Mouse (Mus musculus) liver, embryonic 12.5 days (tissue): ENCODE measurements around the gene Usp3. TPM values are rescaled to one million over a fixed set of nuclear protein-coding genes. Genes with fewer than 3 reads are reported as not detected.
A peak's percentile ranks its signal among the peaks of the same experiment; 100 is the strongest.

ENCODE experiments used
- ATAC-seq: fragments of 200-750 bp; cut with Nextera tagmentation; 2 replicates; pipeline ENCODE4 v1.8.0; 2017; ENCODE audit warnings: moderate number of reproducible peaks, mild to moderate bottlenecking, moderate library complexity
- H3K27ac ChIP-seq: fragments of 300-500 bp; sonication (generic); 2 replicates; pipeline ENCODE4 v1.5.1; 2016; ENCODE audit warnings: mild to moderate bottlenecking
- H3K27me3 ChIP-seq: fragments of 300-500 bp; sonication (generic); replicated peaks from 2 replicates; pipeline ENCODE4 v1.6.1; 2016; ENCODE audit warnings: mild to moderate bottlenecking, moderate library complexity
- H3K36me3 ChIP-seq: fragments of 300-500 bp; sonication (generic); 2 replicates; pipeline ENCODE4 v1.6.1; 2016; ENCODE audit warnings: mild to moderate bottlenecking, moderate library complexity
- H3K4me1 ChIP-seq: fragments of 300-500 bp; sonication (generic); 2 replicates; pipeline ENCODE4 v1.6.1; 2016
- H3K4me2 ChIP-seq: fragments of 300-500 bp; sonication (generic); 2 replicates; pipeline ENCODE4 v1.6.1; 2016; ENCODE audit warnings: mild to moderate bottlenecking, moderate library complexity
- H3K4me3 ChIP-seq: fragments of 300-500 bp; sonication (generic); 2 replicates; pipeline ENCODE4 v1.5.1; 2016; ENCODE audit warnings: mild to moderate bottlenecking, moderate library complexity
- H3K9ac ChIP-seq: fragments of 300-500 bp; sonication (generic); 2 replicates; pipeline ENCODE4 v1.6.1; 2016; ENCODE audit warnings: mild to moderate bottlenecking, moderate library complexity
- H3K9me3 ChIP-seq: fragments of 300-500 bp; sonication (generic); replicated peaks from 2 replicates; pipeline ENCODE4 v1.6.1; 2016; ENCODE audit warnings: mild to moderate bottlenecking, moderate library complexity
- WGBS: fragments of 180-500 bp; shearing (Covaris S2); methylation state at CpG from one replicate; pipeline ENCODE4 v1.1.7; 2016; ENCODE audit not compliant: insufficient replicate concordance; 5-methylcytosine and 5-hydroxymethylcytosine counted together
- polyA plus RNA-seq: library from polyadenylated mRNA; unstranded; fragments of >200 nt; fragmentation: Nextera tagmentation; extraction: Ambion mirVana; gene quantifications from 2 replicates; pipeline ENCODE4 v1.2.1, GENCODE M21; 2016

Usp3 gene
- polyA plus RNA-seq, 1 experiment from 2014 or later: 21.3 TPM

GRCm38 (mm10) chr9:66600551-66600950 is 7.6 kb upstream of the Usp3 start:
- no peak overlapping the region for H3K4me2 ChIP-seq
- 58% methylated on average over 2 of the region's 2 CpGs for WGBS
- no peaks in the 10 kb centered on the region for H3K9me3 ChIP-seq
- H3K4me3 ChIP-seq: no peak overlapping the region
- 0 out of 2 replicates have a peak, but pooled peaks cover 4% of the 10 kb centered on the region for H3K27me3 ChIP-seq
- H3K27ac ChIP-seq: no peak overlapping the region
- no peak overlapping the region for H3K9ac ChIP-seq
- H3K4me1 ChIP-seq: peaks cover 52% of the 10 kb centered on the region
- no peak for ATAC-seq
- no peaks in the 10 kb centered on the region for H3K36me3 ChIP-seq

- no peak overlapping the region for H3K4me3 ChIP-seq
- peak; percentile 65; the same call in 1 of the 2 replicates for ATAC-seq
- H3K36me3 ChIP-seq: no peaks in the 10 kb centered on the region
- H3K4me1 ChIP-seq: peaks cover 43% of the 10 kb centered on the region
- no peak overlapping the region for H3K9ac ChIP-seq
- no peaks in the 10 kb centered on the region for H3K9me3 ChIP-seq
- peak overlapping the region; percentile 15; the same call in 1 of the 2 replicates for H3K27ac ChIP-seq
- WGBS: 10% methylated on average over 4 of the region's 4 CpGs
- 0 out of 2 replicates have a peak, but pooled peaks cover 4% of the 10 kb centered on the region for H3K27me3 ChIP-seq
- no peak overlapping the region for H3K4me2 ChIP-seq
Observed at GRCm38 (mm10) chr9:66599577-66599976, 6.6 kb upstream of the Usp3 start.

GRCm38 (mm10) chr9:66598636-66599035 is 5.7 kb upstream of the Usp3 start:
- WGBS: 45% methylated on average over 5 of the region's 5 CpGs
- no peak overlapping the region for H3K27ac ChIP-seq
- peaks cover 46% of the 10 kb centered on the region for H3K4me1 ChIP-seq
- H3K4me2 ChIP-seq: no peak overlapping the region
- H3K36me3 ChIP-seq: no peaks in the 10 kb centered on the region
- no peak for ATAC-seq
- H3K27me3 ChIP-seq: 0 out of 2 replicates have a peak, but pooled peaks cover 4% of the 10 kb centered on the region
- no peaks in the 10 kb centered on the region for H3K9me3 ChIP-seq
- no peak overlapping the region for H3K9ac ChIP-seq
- H3K4me3 ChIP-seq: no peak overlapping the region

- Histone ChIP-seq H3K27ac (no peak overlapping the region), H3K36me3 (no peaks in the 10 kb centered on the region), H3K27me3 (0 out of 2 replicates have a peak, but pooled peaks cover 4% of the 10 kb centered on the region), H3K4me2 (no peak overlapping the region), H3K4me3 (no peak overlapping the region), H3K9me3 (no peaks in the 10 kb centered on the region), H3K4me1 (peaks cover 50% of the 10 kb centered on the region), H3K9ac (no peak overlapping the region)
- WGBS: 56% methylated on average over 7 of the region's 7 CpGs
- no peak for ATAC-seq
Observed at GRCm38 (mm10) chr9:66597480-66598215, 4.7 kb upstream of the Usp3 start.

GRCm38 (mm10) chr9:66597076-66597475 is 4.1 kb upstream of the Usp3 start:
- H3K4me2 ChIP-seq: no peak overlapping the region
- no peaks in the 10 kb centered on the region for H3K9me3 ChIP-seq
- no peak for ATAC-seq
- peaks cover 50% of the 10 kb centered on the region for H3K4me1 ChIP-seq
- H3K4me3 ChIP-seq: no peak overlapping the region
- no peak overlapping the region for H3K27ac ChIP-seq
- no peaks in the 10 kb centered on the region for H3K36me3 ChIP-seq
- no peak overlapping the region for H3K9ac ChIP-seq
- H3K27me3 ChIP-seq: 0 out of 2 replicates have a peak, but pooled peaks cover 4% of the 10 kb centered on the region
- WGBS: 55% methylated on average over 6 of the region's 6 CpGs

- Histone ChIP-seq H3K9me3 (no peaks in the 10 kb centered on the region), H3K36me3 (no peaks in the 10 kb centered on the region), H3K27me3 (0 out of 2 replicates have a peak, but pooled peaks cover 4% of the 10 kb centered on the region), H3K9ac (no peak overlapping the region), H3K4me2 (no peak overlapping the region), H3K4me3 (no peak overlapping the region), H3K4me1 (peaks cover 55% of the 10 kb centered on the region), H3K27ac (peak overlapping the region; percentile 6; the same call in 1 of the 2 replicates)
- 73% methylated on average over 5 of the region's 5 CpGs for WGBS
- ATAC-seq: no peak
Observed at GRCm38 (mm10) chr9:66595722-66596675, 3.1 kb upstream of the Usp3 start.

- Histone ChIP-seq H3K4me3 (peak overlapping the region; percentile 92), H3K4me1 (peaks cover 50% of the 10 kb centered on the region), H3K9me3 (no peaks in the 10 kb centered on the region), H3K27me3 (0 out of 2 replicates have a peak, but pooled peaks cover 4% of the 10 kb centered on the region), H3K9ac (peak overlapping the region; percentile 70; the same call in 1 of the 2 replicates), H3K4me2 (peak overlapping the region; percentile 95), H3K36me3 (no peaks in the 10 kb centered on the region), H3K27ac (peak overlapping the region; percentile 89; the same call in 1 of the 2 replicates)
- ATAC-seq: no peak
- 55% methylated on average over 3 of the region's 3 CpGs for WGBS
Observed at GRCm38 (mm10) chr9:66594061-66594460, 1.1 kb upstream of the Usp3 start.

- Histone ChIP-seq H3K27me3 (0 out of 2 replicates have a peak, but pooled peaks cover 4% of the 10 kb centered on the region), H3K4me1 (peaks cover 46% of the 10 kb centered on the region), H3K36me3 (no peaks in the 10 kb centered on the region), H3K4me3 (peak overlapping the region; percentile 92), H3K4me2 (peak overlapping the region; percentile 95), H3K9me3 (no peaks in the 10 kb centered on the region), H3K27ac (peak overlapping the region; percentile 89), H3K9ac (peak overlapping the region; percentile 70)
- ATAC-seq: no peak
- WGBS: 3% methylated on average over 12 of the region's 12 CpGs
Observed at GRCm38 (mm10) chr9:66593613-66593969, 649 bp upstream of the Usp3 start.

- H3K27ac ChIP-seq: peak overlapping the region; percentile 89
- no peaks in the 10 kb centered on the region for H3K36me3 ChIP-seq
- H3K4me1 ChIP-seq: peaks cover 50% of the 10 kb centered on the region
- H3K27me3 ChIP-seq: no peaks in the 10 kb centered on the region
- H3K9me3 ChIP-seq: no peaks in the 10 kb centered on the region
- WGBS: under 1% methylated on average over 67 of the region's 83 CpGs
- peak overlapping the region; percentile 92 for H3K4me3 ChIP-seq
- peak overlapping the region; percentile 94 for H3K9ac ChIP-seq
- ATAC-seq: peak; percentile 72
- peak overlapping the region; percentile 95 for H3K4me2 ChIP-seq
Observed at GRCm38 (mm10) chr9:66591851-66592645, 894 bp downstream of the Usp3 start.

GRCm38 (mm10) chr9:66590051-66590450 is 2.9 kb downstream of the Usp3 start:
- WGBS: 78% methylated on average over 2 of the region's 2 CpGs
- Histone ChIP-seq H3K9ac (no peak overlapping the region), H3K4me3 (no peak overlapping the region), H3K4me2 (no peak overlapping the region), H3K9me3 (no peaks in the 10 kb centered on the region), H3K4me1 (peaks cover 49% of the 10 kb centered on the region), H3K27ac (no peak overlapping the region), H3K27me3 (no peaks in the 10 kb centered on the region), H3K36me3 (no peaks in the 10 kb centered on the region)
- ATAC-seq: no peak

GRCm38 (mm10) chr9:66587016-66587415 is 5.9 kb downstream of the Usp3 start:
- Histone ChIP-seq H3K4me3 (no peak overlapping the region), H3K9me3 (no peaks in the 10 kb centered on the region), H3K4me1 (peaks cover 38% of the 10 kb centered on the region), H3K4me2 (no peak overlapping the region), H3K27me3 (no peaks in the 10 kb centered on the region), H3K36me3 (no peaks in the 10 kb centered on the region), H3K9ac (no peak overlapping the region), H3K27ac (no peak overlapping the region)
- WGBS: 77% methylated on average over 1 of the region's 1 CpGs
- ATAC-seq: no peak
